Mouse (Mus musculus) hindbrain, embryonic 10.5 days (tissue): ENCODE results near the gene Nfkb2. TPM values are rescaled to one million over a fixed set of nuclear protein-coding genes. Genes with fewer than 3 reads are reported as not detected.

Experiments used
- microRNA counts: library from miRNA; unstranded; fragments of <30 nt; microRNA quantifications from one replicate; lab custom pipeline; 2017
- polyA plus RNA-seq: library from polyadenylated mRNA; unstranded; fragments of >200 nt; fragmentation: Nextera tagmentation; extraction: Ambion mirVana; gene quantifications from 2 replicates; pipeline ENCODE4 v1.2.1, GENCODE M21; 2016

Nfkb2 gene
- polyA plus RNA-seq, 1 experiment from 2014 or later = 6.4 TPM

MicroRNAs within 50 kb of the gene (microRNA counts, 519-probe panel; counts per million panel counts)
- 1,255 counts per million, percentile 77 among the panel's probes with 10 or more counts for microRNA mmu-miR-146b (lab: Ali Mortazavi, UCI)

Other genes with a start within 250 kb of the Nfkb2 start
- gene Nolc1, start 228.5 kb upstream of the Nfkb2 start, polyA plus RNA-seq = 110 and 136 TPM in 2 replicates
- gene Elovl3, start 172.4 kb upstream of the Nfkb2 start, polyA plus RNA-seq = not detected in 2 replicates
- gene Pitx3, start 156.0 kb upstream of the Nfkb2 start, polyA plus RNA-seq = not detected in 2 replicates
- gene Gbf1, start 151.8 kb upstream of the Nfkb2 start, polyA plus RNA-seq = 47.5 and 57.4 TPM in 2 replicates
- gene Psd, start 22.8 kb downstream of the Nfkb2 start, polyA plus RNA-seq = 4.5 and 9.7 TPM in 2 replicates
- 23.2 and 28.2 TPM in 2 replicates for gene Fbxl15, start 23.9 kb downstream of the Nfkb2 start, polyA plus RNA-seq
- 260 and 279 TPM in 2 replicates for gene Cuedc2, start 34.4 kb downstream of the Nfkb2 start, polyA plus RNA-seq
- gene Mfsd13a, start 36.8 kb downstream of the Nfkb2 start, polyA plus RNA-seq = 10.0 and 11.9 TPM in 2 replicates
- gene 2310034G01Rik, start 46.0 kb downstream of the Nfkb2 start, polyA plus RNA-seq = 1.1 and 1.4 TPM in 2 replicates
- 193 and 229 TPM in 2 replicates for gene Actr1a, start 91.4 kb downstream of the Nfkb2 start, polyA plus RNA-seq
- 49.1 and 52.1 TPM in 2 replicates for gene Sufu, start 92.6 kb downstream of the Nfkb2 start, polyA plus RNA-seq
- 26.5 and 30.0 TPM in 2 replicates for gene Trim8, start 197.4 kb downstream of the Nfkb2 start, polyA plus RNA-seq